Mouse (Mus musculus): ENCODE data around the gene Flvcr1. TPM values are rescaled to one million over a fixed set of nuclear protein-coding genes. Genes with fewer than 3 reads are reported as not detected.
"Not testable (repeated sequence)": the region's sequence is repeated elsewhere in the genome, so short reads cannot be mapped to it uniquely, and the experiment has no call there.

Gene Flvcr1
- total RNA-seq, 2 experiments from 2014 or later: 15.3 to 15.8 TPM

DNA sequence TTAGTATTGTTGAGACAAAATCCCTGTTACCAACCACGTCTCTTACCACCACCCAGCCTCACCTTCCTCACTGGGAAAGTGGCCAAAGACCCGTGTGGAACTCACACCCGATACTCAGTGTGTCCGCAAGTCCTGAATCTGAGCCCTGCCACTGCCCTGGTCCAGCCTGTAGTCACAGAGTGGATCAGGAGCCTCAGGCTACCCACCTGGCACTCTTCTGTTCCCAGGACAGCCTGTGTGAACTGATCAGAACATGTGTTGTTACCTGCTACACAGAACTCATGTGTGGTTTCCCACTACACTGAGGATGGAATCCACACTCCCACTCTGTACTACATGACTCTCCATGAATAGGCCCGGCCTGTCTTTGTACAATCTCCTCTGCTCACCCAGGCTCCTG lies 16.1 kb upstream of the Flvcr1 start:
- DNase-seq (ENCODE audit: low spot score in 2 of 2): no peak

GRCm38 (mm10) chr1:191041352-191041751 lies 15.4 kb upstream of the Flvcr1 start:
- DNase-seq (ENCODE audit: low spot score in 2 of 2): no peak

DNA sequence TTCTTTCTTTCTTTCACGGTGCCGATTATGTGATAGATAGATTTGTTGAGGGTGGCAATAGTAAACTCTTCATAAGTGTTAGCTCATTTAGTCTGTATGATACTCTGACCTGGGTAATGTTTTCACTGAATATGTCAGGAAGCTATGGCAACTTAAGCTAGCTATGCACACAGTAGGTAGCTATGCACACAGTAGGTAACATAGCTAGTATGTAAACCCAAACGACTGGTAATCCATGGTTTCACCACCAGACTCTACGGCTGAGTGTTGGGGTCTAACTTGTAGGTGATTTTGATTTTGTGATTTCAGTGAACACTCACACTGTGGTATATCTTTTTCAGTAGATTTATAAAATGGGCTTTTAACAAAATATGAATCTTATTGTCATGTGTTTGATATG lies 12.0 kb upstream of the Flvcr1 start:
- no peak for DNase-seq (ENCODE audit: low spot score in 2 of 2)

- DNase-seq (ENCODE audit: low spot score in 2 of 2): no peak
Measured at GRCm38 (mm10) chr1:191036554-191037334, 10.8 kb upstream of the Flvcr1 start, which contains the start of gene Spata45. TSS of gene Spata45 (plus strand) at chr1:191036639.

DNA sequence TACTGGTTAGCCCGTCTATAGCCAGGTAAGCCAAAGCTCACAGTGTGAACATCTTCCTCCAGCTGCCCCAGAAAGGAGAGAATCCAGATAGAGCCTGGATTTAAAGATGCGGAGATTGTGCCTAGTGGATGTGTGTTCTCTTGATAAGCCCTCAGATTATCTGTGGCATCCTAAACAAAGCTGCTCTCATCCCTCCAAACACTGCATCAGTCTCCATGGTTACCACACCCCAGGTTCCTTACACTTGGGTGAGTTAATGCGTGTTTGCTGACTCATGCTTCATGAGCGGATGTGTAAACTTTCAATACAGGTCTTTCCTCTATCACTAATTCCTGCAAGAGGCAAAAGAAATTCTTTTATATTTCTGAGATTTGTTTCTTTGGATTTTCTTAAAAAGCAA lies 9.7 kb upstream of the Flvcr1 start:
- DNase-seq (ENCODE audit: low spot score in 2 of 2): peak in 1 of 2 experiments; percentile 8

DNA sequence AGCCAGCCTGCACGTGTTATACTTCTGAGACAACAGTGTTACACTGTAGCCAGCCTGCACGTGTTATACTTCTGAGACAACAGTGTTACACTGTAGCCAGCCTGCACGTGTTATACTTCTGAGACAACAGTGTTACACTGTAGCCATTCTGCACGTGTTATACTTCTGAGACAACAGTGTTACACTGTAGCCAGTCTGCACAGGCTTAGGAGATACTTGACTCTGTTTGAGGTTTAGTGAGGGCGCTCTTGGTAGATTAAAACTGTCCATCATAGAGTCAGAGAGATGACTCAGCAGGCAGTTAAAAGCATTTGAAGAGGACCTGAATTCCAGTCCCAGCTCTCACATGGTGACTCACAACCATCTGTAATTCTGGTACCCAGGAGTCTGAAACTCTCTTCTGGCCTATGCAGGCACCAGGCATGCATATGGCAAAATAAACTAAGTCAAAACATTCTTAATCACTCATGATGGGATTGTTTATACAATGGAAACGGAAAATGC lies 5.0 kb upstream of the Flvcr1 start:
- DNase-seq (ENCODE audit: low spot score in 2 of 2): peak in 1 of 2 experiments; percentile 29

- DNase-seq (ENCODE audit: low spot score in 2 of 2): no peak
Measured at GRCm38 (mm10) chr1:191030182-191030581, 4.2 kb upstream of the Flvcr1 start.

- peak in 1 of 2 experiments; percentile 43 for DNase-seq (ENCODE audit: low spot score in 2 of 2)
Measured at GRCm38 (mm10) chr1:191025016-191026012, 644 bp downstream of the Flvcr1 start.

DNA sequence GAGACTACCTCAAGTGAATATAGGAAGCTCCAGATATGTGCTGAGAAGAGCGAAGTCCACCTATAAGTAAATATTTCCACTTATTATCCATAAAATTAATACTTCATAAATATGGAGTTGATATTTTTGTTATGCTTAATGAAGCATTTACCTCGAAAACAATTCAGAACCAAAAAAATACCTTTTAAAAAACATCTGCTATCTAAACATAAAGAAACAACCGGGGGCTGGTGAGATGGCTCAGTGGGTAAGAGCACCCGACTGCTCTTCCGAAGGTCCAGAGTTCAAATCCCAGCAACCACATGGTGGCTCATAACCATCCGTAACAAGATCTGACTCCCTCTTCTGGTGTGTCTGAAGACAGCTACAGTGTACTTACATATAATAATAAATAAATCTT lies 2.2 kb downstream of the Flvcr1 start:
- not testable (repeated sequence) for DNase-seq (ENCODE audit: low spot score in 2 of 2)

- DNase-seq (ENCODE audit: low spot score in 2 of 2): no peak
Measured at GRCm38 (mm10) chr1:191023140-191023539, 2.8 kb downstream of the Flvcr1 start.

DNA sequence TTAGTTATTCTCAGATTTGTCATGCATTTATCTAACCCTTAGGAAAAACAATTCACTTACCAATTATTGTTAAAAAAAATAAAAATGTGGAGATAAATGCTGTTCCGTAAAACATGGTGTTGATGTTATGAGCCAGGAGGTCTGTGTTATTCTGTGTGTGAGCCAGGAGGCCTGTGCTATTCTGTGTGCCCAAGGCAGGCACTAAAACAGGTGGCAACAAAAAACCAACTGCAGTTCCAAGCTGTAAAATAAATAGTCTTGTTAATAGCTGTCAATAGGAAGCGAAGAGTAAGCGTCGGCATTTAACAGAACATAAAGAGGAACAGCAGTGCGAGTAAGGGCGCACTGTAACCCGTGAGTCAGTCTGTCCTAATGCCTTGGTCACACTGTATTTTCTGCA lies 4.9 kb downstream of the Flvcr1 start:
- DNase-seq (ENCODE audit: low spot score in 2 of 2): peak in 1 of 2 experiments; percentile 58

DNA sequence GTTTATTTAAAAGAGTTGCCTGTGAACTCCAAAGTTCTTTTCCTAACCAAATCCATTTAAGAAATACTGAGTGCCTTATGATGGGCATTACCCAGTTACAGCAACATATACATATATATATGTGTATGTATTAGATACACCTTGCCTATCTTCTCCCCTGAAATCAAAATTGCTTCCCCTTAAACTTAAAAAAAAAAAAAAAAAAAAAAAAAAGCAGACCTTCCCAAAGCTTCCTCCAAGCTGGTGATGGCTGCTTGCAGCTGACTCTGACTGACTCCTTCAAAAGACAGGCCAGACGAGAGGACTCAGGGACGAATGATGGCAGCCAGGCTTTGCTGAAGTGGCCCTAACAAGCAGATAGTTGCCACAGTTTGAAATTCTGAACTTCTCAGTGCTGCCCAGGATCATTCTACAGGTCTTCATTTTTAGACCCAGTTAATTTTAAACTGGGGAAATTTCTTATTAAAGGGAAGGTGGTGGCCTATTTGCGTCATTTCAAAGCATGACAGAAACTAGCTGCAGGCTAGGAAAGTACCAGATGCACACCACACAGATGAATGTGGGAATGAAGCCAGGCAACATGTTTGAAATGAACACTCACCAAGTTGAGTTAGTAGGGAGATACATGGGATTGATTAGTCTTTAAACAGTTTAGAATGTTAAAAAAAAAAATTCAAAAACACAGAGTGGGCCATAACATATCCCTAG lies 5.6 kb downstream of the Flvcr1 start:
- DNase-seq (ENCODE audit: low spot score in 2 of 2): peak in 1 of 2 experiments; percentile 76

DNA sequence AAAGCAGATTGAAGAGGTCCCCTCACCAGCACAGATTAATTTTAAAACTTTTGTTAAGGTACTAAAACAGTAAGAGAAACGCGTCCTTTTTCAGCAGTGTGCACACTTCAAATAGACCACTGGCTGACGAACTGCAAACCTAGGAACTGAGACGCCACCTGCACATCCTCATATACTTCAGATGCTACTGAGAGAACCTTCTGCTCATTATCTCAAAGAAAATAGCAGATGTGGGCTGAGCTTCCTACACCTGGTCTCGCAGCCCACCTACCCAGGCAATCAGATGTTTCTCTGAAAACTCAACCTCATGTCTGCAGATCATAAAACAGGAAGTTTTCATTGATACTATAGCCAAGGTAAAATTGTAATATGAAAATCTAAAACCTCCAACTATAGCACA lies 6.2 kb downstream of the Flvcr1 start:
- DNase-seq (ENCODE audit: low spot score in 2 of 2): no peak

GRCm38 (mm10) chr1:191014271-191014670 lies 11.7 kb downstream of the Flvcr1 start:
- no peak for DNase-seq (ENCODE audit: low spot score in 2 of 2)

DNA sequence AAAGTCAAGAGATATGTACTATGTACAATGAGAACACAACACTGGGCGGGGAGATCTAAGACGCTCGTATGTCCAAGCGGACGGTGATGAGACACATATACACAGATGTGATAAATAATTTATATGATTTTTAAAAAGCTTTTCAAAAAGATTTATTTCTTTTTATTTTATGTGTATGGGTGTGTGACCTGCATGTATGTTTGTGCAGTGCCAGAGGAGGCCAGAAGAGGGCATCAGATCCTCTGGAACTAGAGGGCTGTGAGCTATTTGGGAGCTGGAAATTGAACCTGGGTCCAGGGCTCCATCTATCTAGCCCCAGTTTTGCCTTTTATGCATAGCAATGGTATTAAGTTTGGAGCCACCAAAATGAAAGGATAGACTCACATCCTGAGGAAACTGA lies 17.3 kb downstream of the Flvcr1 start:
- DNase-seq (ENCODE audit: low spot score in 2 of 2): no peak

DNA sequence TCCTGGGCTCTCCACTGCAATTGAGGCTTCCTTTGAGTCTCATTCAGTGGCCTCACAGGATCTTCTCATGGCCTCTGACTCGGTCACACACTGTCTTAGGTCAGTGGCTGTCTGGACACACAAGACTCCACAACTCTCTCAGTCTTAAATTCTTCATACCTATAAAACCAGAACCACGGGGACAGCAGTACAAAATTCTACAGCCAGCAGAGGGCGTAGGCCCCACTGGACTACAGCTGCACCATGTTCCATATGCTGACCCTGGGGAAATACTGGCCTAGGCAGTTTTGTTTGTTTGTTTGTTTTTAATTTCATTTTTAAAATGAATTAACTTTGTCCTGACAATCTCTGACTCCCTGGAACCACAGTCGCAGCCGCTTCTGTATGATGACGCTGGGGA lies 23.8 kb downstream of the Flvcr1 start:
- DNase-seq (ENCODE audit: low spot score in 2 of 2): no peak

DNA sequence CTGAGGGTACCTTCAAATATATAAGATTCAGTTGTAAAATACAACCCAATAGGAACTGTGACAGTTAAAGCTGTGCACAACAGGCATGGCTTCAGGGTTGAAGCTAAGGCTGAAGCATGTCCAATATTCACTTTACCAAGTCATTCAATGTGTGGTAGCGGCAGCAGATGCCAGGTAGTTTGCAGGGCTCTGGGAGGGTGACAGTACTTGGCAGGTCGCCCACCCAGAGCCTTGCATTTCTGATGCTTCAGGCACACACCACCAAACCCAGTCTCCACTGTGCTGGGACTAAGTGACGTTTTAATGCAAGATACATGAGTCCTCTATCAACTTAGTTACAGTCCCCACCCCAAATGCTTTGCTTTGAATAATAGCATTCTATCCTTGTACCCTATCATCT lies 25.3 kb downstream of the Flvcr1 start:
- DNase-seq (ENCODE audit: low spot score in 2 of 2): no peak

GRCm38 (mm10) chr1:190998027-190998426 lies 27.9 kb downstream of the Flvcr1 start:
- no peak for DNase-seq (ENCODE audit: low spot score in 2 of 2)

- no peak for DNase-seq (ENCODE audit: low spot score in 2 of 2)
Measured at GRCm38 (mm10) chr1:190996346-190996877, 29.5 kb downstream of the Flvcr1 start.

- peak in 1 of 2 experiments; percentile 46 for DNase-seq (ENCODE audit: low spot score in 2 of 2)
Measured at GRCm38 (mm10) chr1:190995548-190995947, 30.4 kb downstream of the Flvcr1 start.
